Mouse (Mus musculus): Measurements from ENCODE around the gene Gdf10. TPM values are rescaled to one million over a fixed set of nuclear protein-coding genes. Genes with fewer than 3 reads are reported as not detected.
A peak's percentile ranks its signal among the peaks of the same experiment; 100 is the strongest.

Gdf10 gene
- polyA plus RNA-seq, 1 experiment from 2014 or later: 15.0 TPM

- Histone ChIP-seq H3K4me1 (ENCODE audit: control insufficient read depth, insufficient read depth, low read depth, low read length) (no peaks in the 10 kb centered on the region), H3K27me3 (replicated peaks; ENCODE audit: control insufficient read depth, insufficient read depth, low read length) (no peaks in the 10 kb centered on the region), H3K4me2 (ENCODE audit: low read length) (no peak overlapping the region), H3K9ac (ENCODE audit: low read depth, low read length) (no peak overlapping the region), H3K27ac (ENCODE audit: low read depth, low read length) (no peak overlapping the region), H3K4me3 (ENCODE audit: low read length) (no peak overlapping the region), H3K36me3 (ENCODE audit: control insufficient read depth, insufficient read depth, low read length) (no peaks in the 10 kb centered on the region), H3K9me3 (ENCODE audit: control insufficient read depth, low read length) (no peaks in the 10 kb centered on the region)
- no peak for ATAC-seq
- 80% methylated on average over 13 of the region's 13 CpGs for WGBS
These were observed 32.7 kb downstream of the Gdf10 start for GRCm38 (mm10) chr14:33956055-33956454.

GRCm38 (mm10) chr14:33958186-33958585 is 34.8 kb downstream of the Gdf10 start:
- ATAC-seq: no peak
- Histone ChIP-seq H3K9me3 (ENCODE audit: control insufficient read depth, low read length) (no peaks in the 10 kb centered on the region), H3K36me3 (ENCODE audit: control insufficient read depth, insufficient read depth, low read length) (no peaks in the 10 kb centered on the region), H3K4me1 (ENCODE audit: control insufficient read depth, insufficient read depth, low read depth, low read length) (no peaks in the 10 kb centered on the region), H3K4me3 (ENCODE audit: low read length) (no peak overlapping the region), H3K27ac (ENCODE audit: low read depth, low read length) (no peak overlapping the region), H3K4me2 (ENCODE audit: low read length) (no peak overlapping the region), H3K9ac (ENCODE audit: low read depth, low read length) (no peak overlapping the region), H3K27me3 (replicated peaks; ENCODE audit: control insufficient read depth, insufficient read depth, low read length) (no peaks in the 10 kb centered on the region)
- WGBS: 92% methylated on average over 4 of the region's 4 CpGs

GRCm38 (mm10) chr14:33958841-33959240 is 35.5 kb downstream of the Gdf10 start:
- no peak overlapping the region for H3K9ac ChIP-seq (ENCODE audit: low read depth, low read length)
- no peaks in the 10 kb centered on the region for H3K4me1 ChIP-seq (ENCODE audit: control insufficient read depth, insufficient read depth, low read depth, low read length)
- H3K4me3 ChIP-seq (ENCODE audit: low read length): no peak overlapping the region
- H3K9me3 ChIP-seq (ENCODE audit: control insufficient read depth, low read length): no peaks in the 10 kb centered on the region
- no peaks in the 10 kb centered on the region for H3K36me3 ChIP-seq (ENCODE audit: control insufficient read depth, insufficient read depth, low read length)
- no peak overlapping the region for H3K4me2 ChIP-seq (ENCODE audit: low read length)
- no peak for ATAC-seq
- 73% methylated on average over 3 of the region's 3 CpGs for WGBS
- H3K27ac ChIP-seq (ENCODE audit: low read depth, low read length): no peak overlapping the region
- no peaks in the 10 kb centered on the region for H3K27me3 ChIP-seq (replicated peaks; ENCODE audit: control insufficient read depth, insufficient read depth, low read length)

- no peaks in the 10 kb centered on the region for H3K4me1 ChIP-seq (ENCODE audit: control insufficient read depth, insufficient read depth, low read depth, low read length)
These were observed 36.0 kb downstream of the Gdf10 start for GRCm38 (mm10) chr14:33959341-33959740.

GRCm38 (mm10) chr14:33965675-33966074 is 42.3 kb downstream of the Gdf10 start:
- H3K4me1 ChIP-seq (ENCODE audit: control insufficient read depth, insufficient read depth, low read depth, low read length): no peaks in the 10 kb centered on the region
- H3K4me2 ChIP-seq (ENCODE audit: low read length): no peak overlapping the region
- H3K27ac ChIP-seq (ENCODE audit: low read depth, low read length): no peak overlapping the region
- no peak overlapping the region for H3K4me3 ChIP-seq (ENCODE audit: low read length)
- H3K36me3 ChIP-seq (ENCODE audit: control insufficient read depth, insufficient read depth, low read length): no peaks in the 10 kb centered on the region
- WGBS: 67% methylated on average over 7 of the region's 7 CpGs
- H3K27me3 ChIP-seq (replicated peaks; ENCODE audit: control insufficient read depth, insufficient read depth, low read length): no peaks in the 10 kb centered on the region
- H3K9me3 ChIP-seq (ENCODE audit: control insufficient read depth, low read length): no peaks in the 10 kb centered on the region
- no peak overlapping the region for H3K9ac ChIP-seq (ENCODE audit: low read depth, low read length)
- ATAC-seq: no peak

More at GRCm38 (mm10) chr14:33959341-33959740, 36.0 kb downstream of the Gdf10 start:
- no peak overlapping the region for H3K27ac ChIP-seq (ENCODE audit: low read depth, low read length)
- H3K36me3 ChIP-seq (ENCODE audit: control insufficient read depth, insufficient read depth, low read length): no peaks in the 10 kb centered on the region
- H3K9ac ChIP-seq (ENCODE audit: low read depth, low read length): no peak overlapping the region
- 14% methylated on average over 9 of the region's 9 CpGs for WGBS
- H3K9me3 ChIP-seq (ENCODE audit: control insufficient read depth, low read length): no peaks in the 10 kb centered on the region
- H3K4me3 ChIP-seq (ENCODE audit: low read length): no peak overlapping the region
- H3K4me2 ChIP-seq (ENCODE audit: low read length): no peak overlapping the region
- H3K27me3 ChIP-seq (replicated peaks; ENCODE audit: control insufficient read depth, insufficient read depth, low read length): no peaks in the 10 kb centered on the region
- 0 out of 2 replicates have a peak, but pooled peaks have one; percentile 14 for ATAC-seq

- no peak overlapping the region for H3K4me2 ChIP-seq (ENCODE audit: low read length)
- H3K36me3 ChIP-seq (ENCODE audit: control insufficient read depth, insufficient read depth, low read length): no peaks in the 10 kb centered on the region
- no peaks in the 10 kb centered on the region for H3K4me1 ChIP-seq (ENCODE audit: control insufficient read depth, insufficient read depth, low read depth, low read length)
- no peaks in the 10 kb centered on the region for H3K9me3 ChIP-seq (ENCODE audit: control insufficient read depth, low read length)
- no peak overlapping the region for H3K4me3 ChIP-seq (ENCODE audit: low read length)
- H3K27me3 ChIP-seq (replicated peaks; ENCODE audit: control insufficient read depth, insufficient read depth, low read length): no peaks in the 10 kb centered on the region
- ATAC-seq: no peak
- H3K27ac ChIP-seq (ENCODE audit: low read depth, low read length): no peak overlapping the region
- WGBS: 59% methylated on average over 7 of the region's 7 CpGs
- H3K9ac ChIP-seq (ENCODE audit: low read depth, low read length): no peak overlapping the region
These were observed 49.3 kb downstream of the Gdf10 start for GRCm38 (mm10) chr14:33972679-33973078.

GRCm38 (mm10) chr14:33974752-33975151 is 51.4 kb downstream of the Gdf10 start:
- Histone ChIP-seq H3K4me3 (ENCODE audit: low read length) (no peak overlapping the region), H3K36me3 (ENCODE audit: control insufficient read depth, insufficient read depth, low read length) (no peaks in the 10 kb centered on the region), H3K9ac (ENCODE audit: low read depth, low read length) (no peak overlapping the region), H3K27ac (ENCODE audit: low read depth, low read length) (no peak overlapping the region), H3K27me3 (replicated peaks; ENCODE audit: control insufficient read depth, insufficient read depth, low read length) (peaks cover 4% of the 10 kb centered on the region; the same call in 1 of the 2 replicates), H3K9me3 (ENCODE audit: control insufficient read depth, low read length) (no peaks in the 10 kb centered on the region), H3K4me1 (ENCODE audit: control insufficient read depth, insufficient read depth, low read depth, low read length) (peaks cover 5% of the 10 kb centered on the region; the same call in 1 of the 2 replicates), H3K4me2 (ENCODE audit: low read length) (no peak overlapping the region)
- WGBS: 42% methylated on average over 5 of the region's 5 CpGs
- peak; percentile 57 for ATAC-seq

- Histone ChIP-seq H3K9ac (ENCODE audit: low read depth, low read length) (peak overlapping the region; percentile 43; the same call in 1 of the 2 replicates), H3K9me3 (ENCODE audit: control insufficient read depth, low read length) (no peaks in the 10 kb centered on the region), H3K36me3 (ENCODE audit: control insufficient read depth, insufficient read depth, low read length) (no peaks in the 10 kb centered on the region), H3K27me3 (replicated peaks; ENCODE audit: control insufficient read depth, insufficient read depth, low read length) (peaks cover 4% of the 10 kb centered on the region; the same call in 1 of the 2 replicates), H3K4me2 (ENCODE audit: low read length) (peak overlapping the region; percentile 85), H3K27ac (ENCODE audit: low read depth, low read length) (no peak overlapping the region), H3K4me1 (ENCODE audit: control insufficient read depth, insufficient read depth, low read depth, low read length) (peaks cover 5% of the 10 kb centered on the region; the same call in 1 of the 2 replicates), H3K4me3 (ENCODE audit: low read length) (peak overlapping the region; percentile 46; the same call in 1 of the 2 replicates)
- WGBS: 21% methylated on average over 7 of the region's 7 CpGs
- no peak for ATAC-seq
These were observed 54.4 kb downstream of the Gdf10 start for GRCm38 (mm10) chr14:33977748-33978147.

- WGBS: 3% methylated on average over 25 of the region's 25 CpGs
- no peak within 1 kb of the TSS for H3K27ac ChIP-seq (ENCODE audit: low read depth, low read length)
- H3K9ac ChIP-seq (ENCODE audit: low read depth, low read length): peak within 1 kb of the TSS; percentile 43
- H3K36me3 ChIP-seq (ENCODE audit: control insufficient read depth, insufficient read depth, low read length): no peaks in the 10 kb centered on the region
- peaks cover 4% of the 10 kb centered on the region; the same call in 1 of the 2 replicates for H3K27me3 ChIP-seq (replicated peaks; ENCODE audit: control insufficient read depth, insufficient read depth, low read length)
- peak within 1 kb of the TSS; percentile 85 for H3K4me2 ChIP-seq (ENCODE audit: low read length)
- ATAC-seq: peak; percentile 84
- H3K4me3 ChIP-seq (ENCODE audit: low read length): peak within 1 kb of the TSS; percentile 46
- peaks cover 5% of the 10 kb centered on the region; the same call in 1 of the 2 replicates for H3K4me1 ChIP-seq (ENCODE audit: control insufficient read depth, insufficient read depth, low read depth, low read length)
- no peaks in the 10 kb centered on the region for H3K9me3 ChIP-seq (ENCODE audit: control insufficient read depth, low read length)
These were observed 55.2 kb downstream of the Gdf10 start, which contains the start of gene Zfp488 for GRCm38 (mm10) chr14:33978604-33979059. Gene Zfp488, minus strand, starts transcription at chr14:33978764.
